Mouse (Mus musculus) ES-E14 (cell line): ENCODE measurements at regions not wholly inside any gene's neighbourhood (a gene's known extent, or its start where the extent isn't known, plus 50 kb on each side); places are given as distances from the start of the nearest gene placed in this dataset.

ENCODE experiments used
- DNase-seq: peaks from one replicate; pipeline ENCODE4 v3.0.0-alpha.2; 2013; ENCODE audit warnings: low read depth, low spot score
- H3K27ac ChIP-seq: 2 replicates; pipeline ENCODE4 v1.5.1; 2012; ENCODE audit warnings: low read depth, mild to moderate bottlenecking, low read length, moderate library complexity, mixed read lengths; ENCODE audit not compliant: poor library complexity, insufficient read depth, severe bottlenecking
- H3K36me3 ChIP-seq: 2 replicates; pipeline ENCODE4 v1.6.1; 2012; ENCODE audit warnings: mild to moderate bottlenecking, low read length, moderate library complexity, mixed read lengths; ENCODE audit not compliant: control insufficient read depth, poor library complexity, insufficient read depth, severe bottlenecking
- H3K4me1 ChIP-seq, 2 experiments: fragments of 150-350 bp in 1 of 2; sonication (generic) in 1 of 2; 2 replicates each; pipeline ENCODE4 v1.6.1; 2012; ENCODE audit warnings: low read length in 2 of 2, mild to moderate bottlenecking in 1 of 2, mixed read lengths in 1 of 2; ENCODE audit not compliant: control insufficient read depth in 2 of 2, insufficient read depth in 2 of 2, poor library complexity in 1 of 2
- H3K4me3 ChIP-seq, 2 experiments: fragments of 150-350 bp in 1 of 2; sonication (generic) in 1 of 2; 2 replicates each; pipeline ENCODE4 v1.5.1; 2012; ENCODE audit warnings: low read length in 2 of 2, low read depth in 1 of 2, mild to moderate bottlenecking in 1 of 2, mixed read lengths in 1 of 2; ENCODE audit not compliant: insufficient read depth in 1 of 2, poor library complexity in 1 of 2, severe bottlenecking in 1 of 2
- H3K9ac ChIP-seq: 2 replicates; pipeline ENCODE4 v1.6.1; 2012; ENCODE audit warnings: low read depth, mild to moderate bottlenecking, low read length, mixed read lengths; ENCODE audit not compliant: poor library complexity, insufficient read depth, severe bottlenecking
- H3K9me3 ChIP-seq: fragments of 150-350 bp; sonication (generic); 2 replicates; pipeline ENCODE4 v1.6.1; 2012; ENCODE audit warnings: low read depth, mild to moderate bottlenecking, low read length; ENCODE audit not compliant: control insufficient read depth, insufficient read depth
- CHD2 ChIP-seq: IDR thresholded peaks from 2 replicates; pipeline ENCODE4 v1.6.1; 2014; ENCODE audit warnings: mild to moderate bottlenecking, low read depth, low read length, inconsistent platforms
- HCFC1 ChIP-seq: IDR thresholded peaks from 2 replicates; pipeline ENCODE4 v1.6.1; 2012; ENCODE audit warnings: low read length, inconsistent platforms, borderline replicate concordance; ENCODE audit not compliant: insufficient read depth
- MAFK ChIP-seq: IDR thresholded peaks from 2 replicates; pipeline ENCODE4 v1.6.1; 2014; ENCODE audit warnings: mild to moderate bottlenecking, low read depth, low read length, inconsistent platforms; ENCODE audit not compliant: insufficient read depth
- ZC3H11A ChIP-seq: IDR thresholded peaks from 2 replicates; pipeline ENCODE4 v1.6.1; 2012; ENCODE audit warnings: low read depth, mild to moderate bottlenecking, inconsistent platforms, low read length, borderline replicate concordance
- ZNF384 ChIP-seq: IDR thresholded peaks from 2 replicates; pipeline ENCODE4 v1.6.1; 2012; ENCODE audit warnings: low read depth, low read length, inconsistent platforms
- in situ Hi-C, 2 experiments: fragments of 600-800 bp; cut with MboI; formaldehyde crosslinking; loops; one replicate each; pipeline ENCODE4 v1.15.1; 2025; ENCODE audit warnings: low sequenced_read_pairs in 2 of 2, inconsistent platforms in 1 of 2; ENCODE audit not compliant: unreplicated experiment in 2 of 2

- in situ Hi-C loops: no loop called here
Observed at GRCm38 (mm10) chr4:34146133-34146867, 96.3 kb upstream of the Spaca1 start.

GRCm38 (mm10) chr4:34148956-34149739 is 99.2 kb upstream of the Spaca1 start:
- no peak for DNase-seq
- no peaks in the 10 kb centered on the region for H3K9me3 ChIP-seq
- no peak overlapping the region for H3K27ac ChIP-seq
- H3K4me1 ChIP-seq: no peaks in the 10 kb centered on the region
- in situ Hi-C loops: no loop called here
- no peak overlapping the region for H3K9ac ChIP-seq
- no peaks in the 10 kb centered on the region for H3K36me3 ChIP-seq
- no peak overlapping the region for H3K4me3 ChIP-seq
- no peak for TF ChIP-seq HCFC1
- no peak for TF ChIP-seq ZC3H11A
- TF ChIP-seq MAFK: no peak
- TF ChIP-seq CHD2: no peak
- TF ChIP-seq ZNF384: no peak

More at GRCm38 (mm10) chr4:34146133-34146867, 96.3 kb upstream of the Spaca1 start:
- no peaks in the 10 kb centered on the region for H3K36me3 ChIP-seq
- no peak for DNase-seq
- no peak overlapping the region for H3K9ac ChIP-seq
- no peak overlapping the region for H3K4me3 ChIP-seq
- no peaks in the 10 kb centered on the region for H3K4me1 ChIP-seq
- H3K9me3 ChIP-seq: no peaks in the 10 kb centered on the region
- TF ChIP-seq MAFK (no peak), HCFC1 (no peak), CHD2 (no peak), ZNF384 (no peak), ZC3H11A (no peak)
- H3K27ac ChIP-seq: no peak overlapping the region

GRCm38 (mm10) chr4:34151605-34152347 is 101.8 kb upstream of the Spaca1 start:
- H3K4me3 ChIP-seq: no peak overlapping the region
- H3K9ac ChIP-seq: no peak overlapping the region
- no peak overlapping the region for H3K27ac ChIP-seq
- no peaks in the 10 kb centered on the region for H3K9me3 ChIP-seq
- TF ChIP-seq ZC3H11A (no peak), CHD2 (no peak)
- no peak for DNase-seq
- H3K4me1 ChIP-seq: no peaks in the 10 kb centered on the region
- in situ Hi-C loops: no loop called here
- H3K36me3 ChIP-seq: no peaks in the 10 kb centered on the region

- Histone ChIP-seq H3K36me3 (no peaks in the 10 kb centered on the region), H3K4me1 (no peaks in the 10 kb centered on the region), H3K9ac (no peak overlapping the region), H3K9me3 (no peaks in the 10 kb centered on the region), H3K27ac (no peak overlapping the region), H3K4me3 (no peak overlapping the region)
- TF ChIP-seq ZC3H11A (no peak), HCFC1 (no peak), ZNF384 (no peak)
- in situ Hi-C loops: no loop called here
- DNase-seq: no peak
Observed at GRCm38 (mm10) chr4:34155501-34155900, 105.5 kb upstream of the Spaca1 start.
